Mouse (Mus musculus): ENCODE measurements around the gene Erp44. TPM values are rescaled to one million over a fixed set of nuclear protein-coding genes. Genes with fewer than 3 reads are reported as not detected.

Gene Erp44
- total and polyA plus RNA-seq, 3 experiments, result 31.1 to 31.6 TPM; not detected in 1

DNA sequence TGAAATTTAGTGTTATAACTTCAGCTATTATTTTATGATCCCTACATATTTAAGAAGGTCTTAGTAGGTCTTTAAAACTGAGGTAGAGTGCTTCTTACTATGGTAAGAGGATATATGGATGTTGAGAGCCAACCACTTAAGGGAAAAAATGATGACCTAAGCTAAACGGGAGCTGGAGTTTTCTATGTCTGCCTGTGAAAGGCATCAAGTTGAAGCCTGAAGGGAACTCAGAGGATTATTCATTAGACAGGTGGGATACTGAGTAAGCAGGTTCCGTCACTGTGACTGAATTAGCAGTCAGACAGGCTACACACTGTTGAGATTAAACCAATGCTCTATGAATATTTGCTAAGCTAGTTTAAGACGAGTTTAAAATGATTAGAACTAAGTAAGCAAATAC, 2.3 kb downstream of the Erp44 start:
- H3K79me2 ChIP-seq (ENCODE audit: control insufficient read depth, insufficient read depth, low read length, poor library complexity), result peaks cover 41% of the 10 kb centered on the region
- peaks cover 15 to 17% of the 10 kb centered on the region in 2 experiments for H3K4me1 ChIP-seq (ENCODE audit: control insufficient read depth in 1 of 2, insufficient read depth in 2 of 2, low read length in 2 of 2)
- H3K36me3 ChIP-seq (ENCODE audit: control insufficient read depth in 1 of 2, insufficient read depth in 2 of 2, low read length in 2 of 2), result peaks cover 0 to 23% of the 10 kb centered on the region in 2 experiments; a peak in 3 of 4 replicates
- no peak overlapping the region for H3K4me3 ChIP-seq (ENCODE audit: control insufficient read depth in 1 of 2, insufficient read depth in 1 of 2, low read depth in 2 of 2, low read length in 2 of 2)
- H3K27me3 ChIP-seq (ENCODE audit: control insufficient read depth in 1 of 2, insufficient read depth in 2 of 2, low read length in 2 of 2), result no peaks in the 10 kb centered on the region
- no peak for TF ChIP-seq ZC3H11A (IDR thresholded peaks at IDR 0.05; ENCODE audit: low read depth, low read length)
- no peak overlapping the region for H3K9ac ChIP-seq (ENCODE audit: control insufficient read depth, low read depth, low read length, poor library complexity, severe bottlenecking)
- DNase-seq (ENCODE audit: low read depth, low spot score), result no peak
- H3K9me3 ChIP-seq (replicated peaks; ENCODE audit: insufficient read depth, low read length), result no peaks in the 10 kb centered on the region
- no peak overlapping the region for H3K27ac ChIP-seq (ENCODE audit: control insufficient read depth, low read depth, low read length)

DNA sequence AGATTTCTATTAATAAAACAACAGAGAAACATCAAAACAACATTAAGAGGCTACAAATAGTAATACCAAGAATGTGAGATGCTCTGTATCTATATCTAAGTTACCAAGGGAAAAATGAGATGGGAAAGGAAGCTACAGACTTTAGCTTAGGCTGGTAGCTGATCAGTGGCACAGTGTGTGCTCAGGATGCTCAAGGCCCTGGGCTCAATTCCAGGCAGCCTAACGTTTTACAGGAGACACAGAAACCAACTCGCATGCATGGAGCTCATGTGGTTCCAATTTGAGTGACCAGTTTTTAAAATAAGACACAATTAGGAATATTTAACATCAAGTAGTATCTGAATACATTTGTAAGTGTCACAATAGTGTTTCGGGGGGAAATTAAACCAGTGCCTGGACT, 3.6 kb downstream of the Erp44 start:
- Histone ChIP-seq H3K9me3 (replicated peaks; ENCODE audit: insufficient read depth, low read length) (no peaks in the 10 kb centered on the region), H3K27me3 (ENCODE audit: control insufficient read depth in 1 of 2, insufficient read depth in 2 of 2, low read length in 2 of 2) (no peaks in the 10 kb centered on the region), H3K27ac (ENCODE audit: control insufficient read depth, low read depth, low read length) (no peak overlapping the region), H3K79me2 (ENCODE audit: control insufficient read depth, insufficient read depth, low read length, poor library complexity) (peaks cover 46% of the 10 kb centered on the region), H3K4me1 (ENCODE audit: control insufficient read depth in 1 of 2, insufficient read depth in 2 of 2, low read length in 2 of 2) (peaks cover 15 to 17% of the 10 kb centered on the region in 2 experiments), H3K9ac (ENCODE audit: control insufficient read depth, low read depth, low read length, poor library complexity, severe bottlenecking) (no peak overlapping the region), H3K4me3 (ENCODE audit: control insufficient read depth in 1 of 2, insufficient read depth in 1 of 2, low read depth in 2 of 2, low read length in 2 of 2) (no peak overlapping the region), H3K36me3 (ENCODE audit: control insufficient read depth in 1 of 2, insufficient read depth in 2 of 2, low read length in 2 of 2) (peaks cover 0 to 21% of the 10 kb centered on the region in 2 experiments; a peak in 3 of 4 replicates)
- no peak for DNase-seq (ENCODE audit: low read depth, low spot score)
- TF ChIP-seq RAD21 (IDR thresholded peaks at IDR 0.05; ENCODE audit: low read depth, low read length) (no peak), CTCF (IDR thresholded peaks at IDR 0.05 in 2 of 3, conservative IDR thresholded peaks at IDR 0.05 in 1 of 3; ENCODE audit: control insufficient read depth in 1 of 3, insufficient read depth in 1 of 3, low read depth in 2 of 3, low read length in 3 of 3, poor library complexity in 1 of 3, severe bottlenecking in 1 of 3) (no peak), ETS1 (IDR thresholded peaks at IDR 0.05; ENCODE audit: low read depth, low read length) (no peak), MAZ (IDR thresholded peaks at IDR 0.05; ENCODE audit: low read depth, low read length) (no peak), POLR2A (IDR thresholded peaks at IDR 0.05; ENCODE audit: control insufficient read depth in 1 of 2, insufficient read depth in 1 of 2, low read depth in 1 of 2, low read length in 2 of 2, poor library complexity in 1 of 2) (no peak), GATA1 (IDR thresholded peaks at IDR 0.05; ENCODE audit: low read depth, low read length) (no peak), USF1 (IDR thresholded peaks at IDR 0.05; ENCODE audit: low read depth, low read length) (no peak)

DNA sequence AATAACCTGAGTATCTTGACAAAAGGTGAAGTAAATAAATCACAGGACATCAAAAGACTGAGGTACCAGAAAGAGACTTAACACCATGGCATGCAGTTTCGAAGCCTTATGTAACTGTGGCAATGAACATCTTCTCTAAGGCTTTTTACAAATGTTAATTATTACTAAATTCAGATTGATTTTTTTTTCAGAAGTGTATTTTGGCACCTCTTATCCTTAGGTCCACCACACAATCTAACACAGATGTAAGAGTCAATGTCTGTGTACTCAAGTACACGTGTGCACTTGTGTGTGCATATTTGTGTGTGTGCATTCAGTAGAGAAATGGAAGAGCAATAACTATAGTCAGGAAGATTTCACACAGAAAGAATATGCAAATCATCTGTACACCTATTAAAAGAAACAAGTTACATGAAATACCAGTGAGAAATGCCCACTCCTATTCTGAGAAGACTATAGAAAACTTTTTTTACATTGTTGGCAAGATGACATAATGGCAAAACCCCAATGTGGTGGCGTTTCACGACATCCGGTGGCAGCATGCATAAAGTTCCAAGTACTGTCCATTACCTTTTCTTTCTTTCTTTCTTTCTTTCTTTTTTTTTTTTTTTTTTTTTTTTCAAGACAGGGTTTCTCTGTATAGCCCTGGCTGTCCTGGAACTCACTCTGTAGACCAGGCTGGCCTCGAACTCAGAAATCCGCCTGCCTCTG, 6.1 kb downstream of the Erp44 start:
- no peak overlapping the region for H3K27ac ChIP-seq (ENCODE audit: control insufficient read depth, low read depth, low read length)
- H3K36me3 ChIP-seq (ENCODE audit: control insufficient read depth in 1 of 2, insufficient read depth in 2 of 2, low read length in 2 of 2), result peaks cover 0 to 19% of the 10 kb centered on the region in 2 experiments; a peak in 3 of 4 replicates
- TF ChIP-seq UBTF (IDR thresholded peaks at IDR 0.05; ENCODE audit: borderline replicate concordance, insufficient read depth, low read depth, low read length), result no peak
- no peak for TF ChIP-seq ZNF384 (IDR thresholded peaks at IDR 0.05; ENCODE audit: low read depth, low read length)
- TF ChIP-seq MAX (IDR thresholded peaks at IDR 0.05; ENCODE audit: low read length), result no peak
- TF ChIP-seq MYC (IDR thresholded peaks at IDR 0.05; ENCODE audit: low read depth, low read length), result no peak
- no peak for TF ChIP-seq TBP (IDR thresholded peaks at IDR 0.05; ENCODE audit: low read depth, low read length)
- TF ChIP-seq NELFE (IDR thresholded peaks at IDR 0.05; ENCODE audit: low read depth, low read length), result no peak
- TF ChIP-seq MAZ (IDR thresholded peaks at IDR 0.05; ENCODE audit: low read depth, low read length), result no peak
- TF ChIP-seq HCFC1 (IDR thresholded peaks at IDR 0.05; ENCODE audit: low read depth, low read length), result no peak
- TF ChIP-seq SIN3A (IDR thresholded peaks at IDR 0.05; ENCODE audit: low read length), result no peak
- no peak for TF ChIP-seq USF1 (IDR thresholded peaks at IDR 0.05; ENCODE audit: low read depth, low read length)
- TF ChIP-seq ZMIZ1 (IDR thresholded peaks at IDR 0.05; ENCODE audit: low read depth, low read length), result no peak
- TF ChIP-seq MAFK (IDR thresholded peaks at IDR 0.05; ENCODE audit: borderline replicate concordance, low read depth, low read length), result no peak
- TF ChIP-seq TCF12 (IDR thresholded peaks at IDR 0.05; ENCODE audit: low read depth, low read length), result no peak
- TF ChIP-seq MXI1 (IDR thresholded peaks at IDR 0.05; ENCODE audit: low read depth, low read length), result no peak
- H3K4me3 ChIP-seq (ENCODE audit: control insufficient read depth in 1 of 2, insufficient read depth in 1 of 2, low read depth in 2 of 2, low read length in 2 of 2), result no peak overlapping the region
- H3K4me1 ChIP-seq (ENCODE audit: control insufficient read depth in 1 of 2, insufficient read depth in 2 of 2, low read length in 2 of 2), result peaks cover 7 to 15% of the 10 kb centered on the region in 2 experiments; a peak in 3 of 4 replicates
- H3K9me3 ChIP-seq (replicated peaks; ENCODE audit: insufficient read depth, low read length), result no peaks in the 10 kb centered on the region
- H3K9ac ChIP-seq (ENCODE audit: control insufficient read depth, low read depth, low read length, poor library complexity, severe bottlenecking), result no peak overlapping the region
- H3K79me2 ChIP-seq (ENCODE audit: control insufficient read depth, insufficient read depth, low read length, poor library complexity), result peaks cover 43% of the 10 kb centered on the region
- no peaks in the 10 kb centered on the region for H3K27me3 ChIP-seq (ENCODE audit: control insufficient read depth in 1 of 2, insufficient read depth in 2 of 2, low read length in 2 of 2)
- DNase-seq (ENCODE audit: low read depth, low spot score), result no peak

Measured in MEL (cell line).